Mouse (Mus musculus): ENCODE results near the gene Gm37240.

DNA sequence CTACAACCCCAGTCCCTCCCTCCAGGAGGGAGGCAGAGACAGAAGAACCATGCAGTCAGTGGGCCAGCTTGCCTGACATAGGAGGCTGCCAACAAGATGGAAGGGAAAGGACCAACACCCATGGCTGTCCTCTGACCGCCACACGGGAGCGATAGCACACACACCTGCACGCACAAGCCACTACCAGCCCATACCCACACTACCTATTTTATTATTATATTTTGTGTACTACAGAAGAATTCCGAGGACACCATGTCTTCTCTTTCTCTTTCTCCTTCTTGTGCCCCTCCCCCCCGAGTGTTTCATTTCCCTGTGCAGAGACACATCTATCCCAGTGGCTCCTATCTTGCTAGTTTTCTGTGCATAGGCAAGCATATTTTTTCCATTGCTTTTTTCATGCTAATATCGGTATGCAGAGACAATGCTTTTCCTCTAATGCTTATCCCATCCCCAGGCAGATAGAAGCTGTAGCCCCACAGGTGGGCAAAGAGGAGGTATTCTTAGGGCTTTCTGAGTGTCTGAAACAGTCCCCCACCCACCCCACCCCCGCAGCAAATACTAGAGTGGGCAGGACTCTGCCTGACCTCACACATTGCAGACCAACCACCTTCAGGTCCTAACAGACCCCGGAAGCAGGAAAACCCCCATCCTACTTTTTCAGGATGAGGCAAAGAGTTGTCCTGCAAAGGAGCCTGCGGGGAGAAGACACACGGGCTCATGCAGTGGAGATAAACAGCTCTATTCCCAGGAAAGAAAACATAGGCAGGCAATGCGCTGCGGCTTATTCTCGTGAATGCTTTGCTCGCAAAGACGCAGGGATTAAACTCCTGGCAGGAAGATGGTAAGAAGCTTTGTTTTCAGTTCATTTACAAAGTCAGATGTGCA, 1232.2 kb downstream of the Gm37240 start:
- TF ChIP-seq CTCF (IDR thresholded peaks at IDR 0.05; ENCODE audit: borderline replicate concordance, extremely low read depth, insufficient read depth, insufficient read length) (no peak), POLR2A (IDR thresholded peaks at IDR 0.05; ENCODE audit: borderline replicate concordance, extremely low read depth, insufficient read depth, insufficient read length, poor library complexity, severe bottlenecking) (no peak)
